Mouse (Mus musculus) mature B cell (primary cell): Measurements from ENCODE around the gene Elf4.

Source experiments
- in situ Hi-C: fragments of 300-500 bp; cut with MboI; formaldehyde crosslinking; loops from 2 replicates; pipeline ENCODE4 v1.14.3; 2019

The Elf4 gene

GRCm38 (mm10) chrX:48367841-48368240, 95.1 kb downstream of the Elf4 start:
- in situ Hi-C loops, result no loop called here

GRCm38 (mm10) chrX:48365836-48366577, 96.9 kb downstream of the Elf4 start:
- in situ Hi-C loops, result no loop called here
